13 mouse cellular contexts compared by ENCODE assay signal in the genomic region with DNA sequence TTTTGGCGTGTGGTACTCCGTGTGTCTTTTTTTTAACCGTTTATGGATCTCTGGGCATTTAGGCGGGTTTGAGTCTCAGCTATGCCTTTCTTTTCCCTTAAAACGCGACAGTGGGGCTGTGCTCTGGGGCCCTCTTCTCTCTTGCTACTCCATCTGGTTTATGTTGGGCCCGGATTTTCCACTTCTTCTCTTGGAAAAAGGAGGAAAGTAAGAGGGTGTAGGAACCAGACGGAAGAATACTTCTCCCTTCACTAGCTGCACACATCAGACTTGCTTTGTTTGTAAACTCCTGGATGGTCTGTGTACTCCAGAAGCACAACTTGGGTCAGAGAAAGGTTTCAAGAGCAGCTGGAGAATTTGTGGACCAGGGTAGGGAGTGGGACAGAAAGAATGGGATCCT. TPM values are rescaled to one million over a fixed set of nuclear protein-coding genes. Genes with fewer than 3 reads are reported as not detected.
DNase-seq lines count a peak whose midpoint lies in the region; ATAC-seq lines count a peak whose summit lies in the region.
"Had no signal": no experiment of that assay in that cellular context is flagged by ENCODE, and none has a peak within 500 bp of the region (broad histone marks: within the 10 kb centered on the region; RNA-seq: fewer than 3 reads in every experiment).

No protein-coding gene starts in this region.

- peaks cover 33% of the 10 kb centered on the region for H3K4me1 ChIP-seq in heart, embryonic 10.5 days
- peaks cover 30% of the 10 kb centered on the region for H3K4me1 ChIP-seq in midbrain, embryonic 10.5 days
- H3K4me1 ChIP-seq in midbrain, embryonic 16.5 days (ENCODE audit: control insufficient read depth, insufficient read depth, low read length), result peaks cover 5% of the 10 kb centered on the region
- peaks cover 45% of the 10 kb centered on the region for H3K4me1 ChIP-seq in limb, embryonic 10.5 days

- no peak overlapping the region for H3K9ac ChIP-seq in midbrain, embryonic 16.5 days (ENCODE audit: low read depth, low read length)

- peaks cover 98% of the 10 kb centered on the region for H3K27me3 ChIP-seq in heart, embryonic 10.5 days (ENCODE audit: insufficient read depth, poor library complexity, severe bottlenecking)
- H3K27me3 ChIP-seq in midbrain, embryonic 10.5 days (ENCODE audit: low read depth, poor library complexity, severe bottlenecking), result peaks cover 100% of the 10 kb centered on the region
- peaks cover 72% of the 10 kb centered on the region for H3K27me3 ChIP-seq in midbrain, embryonic 16.5 days (ENCODE audit: control insufficient read depth, insufficient read depth, low read depth, low read length)
- peaks cover 100% of the 10 kb centered on the region for H3K27me3 ChIP-seq in limb, embryonic 10.5 days (ENCODE audit: low read depth, poor library complexity, severe bottlenecking)
- peaks cover 15% of the 10 kb centered on the region for H3K27me3 ChIP-seq in splenic B cell, adult 2 months (ENCODE audit: control insufficient read depth, insufficient read depth, low read length, poor library complexity, severe bottlenecking)

- no peaks in the 10 kb centered on the region for H3K9me3 ChIP-seq in heart, embryonic 10.5 days
- no peaks in the 10 kb centered on the region for H3K9me3 ChIP-seq in midbrain, embryonic 10.5 days (replicated peaks)
- H3K9me3 ChIP-seq in midbrain, embryonic 16.5 days (replicated peaks; ENCODE audit: control insufficient read depth, low read length, poor library complexity, severe bottlenecking), result no peaks in the 10 kb centered on the region
- no peaks in the 10 kb centered on the region for H3K9me3 ChIP-seq in limb, embryonic 10.5 days (replicated peaks)

- no peak overlapping the region for H3K4me2 ChIP-seq in midbrain, embryonic 16.5 days (ENCODE audit: low read length)

- no peak overlapping the region for H3K27ac ChIP-seq in heart, embryonic 10.5 days
- no peak overlapping the region for H3K27ac ChIP-seq in midbrain, embryonic 10.5 days (replicated peaks)
- H3K27ac ChIP-seq in midbrain, embryonic 16.5 days (ENCODE audit: low read length), result no peak overlapping the region
- H3K27ac ChIP-seq in limb, embryonic 10.5 days, result 0 out of 2 replicates have a peak overlapping the region, but pooled peaks have one; percentile 67
- H3K27ac ChIP-seq: left cerebral cortex, adult 2 months had no signal

- 3% methylated on average over 8 of the region's 8 CpGs for WGBS in heart, embryonic 10.5 days
- WGBS in midbrain, embryonic 10.5 days, result under 1% methylated on average over 8 of the region's 8 CpGs
- 0% methylated on average over 8 of the region's 8 CpGs for WGBS in midbrain, embryonic 16.5 days
- WGBS in limb, embryonic 10.5 days, result under 1% methylated on average over 8 of the region's 8 CpGs

- peak overlapping the region; percentile 58; the same call in 1 of the 2 replicates for H3K4me3 ChIP-seq in heart, embryonic 10.5 days
- no peak overlapping the region for H3K4me3 ChIP-seq in midbrain, embryonic 10.5 days
- no peak overlapping the region for H3K4me3 ChIP-seq in midbrain, embryonic 16.5 days (ENCODE audit: low read depth, low read length)
- H3K4me3 ChIP-seq in limb, embryonic 10.5 days, result peak overlapping the region; percentile 49
- H3K4me3 ChIP-seq: left cerebral cortex, adult 2 months had no signal

- no peak for ATAC-seq in midbrain, embryonic 16.5 days

- no peak for DNase-seq in heart, embryonic 10.5 days (ENCODE audit: low spot score)
- DNase-seq in heart, adult 8-10 months (ENCODE audit: low spot score), result no peak
- peak; percentile 29 for DNase-seq in midbrain, embryonic 10.5 days (ENCODE audit: low spot score)
- DNase-seq in limb, embryonic 10.5 days (ENCODE audit: low spot score), result peak; percentile 38
- peak; percentile 7 for DNase-seq in splenic B cell, adult 2 months (ENCODE audit: low read depth, low spot score)
- DNase-seq in thymus, postnatal 4 days, result no peak
- no peak for DNase-seq in right cerebral cortex, postnatal 4 days
- DNase-seq: cerebellum, postnatal 25 days; right cerebral cortex, adult 18-20 months had no signal

- H3K36me3 ChIP-seq in heart, embryonic 10.5 days, result no peaks in the 10 kb centered on the region
- no peaks in the 10 kb centered on the region for H3K36me3 ChIP-seq in midbrain, embryonic 10.5 days
- no peaks in the 10 kb centered on the region for H3K36me3 ChIP-seq in midbrain, embryonic 16.5 days (ENCODE audit: control insufficient read depth, insufficient read depth, low read length)
- H3K36me3 ChIP-seq in limb, embryonic 10.5 days, result no peaks in the 10 kb centered on the region
- no peaks in the 10 kb centered on the region for H3K36me3 ChIP-seq in splenic B cell, adult 2 months (ENCODE audit: control insufficient read depth, insufficient read depth, low read length, poor library complexity, severe bottlenecking)

RNA-seq across cellular contexts. Expression of a gene that starts 1.5 kb away (rescaled TPM):
- polyA plus RNA-seq in heart, embryonic 10.5 days (2016; fragmentation: Nextera tagmentation; extraction: Ambion mirVana), result 0.20 and 1.0 TPM in 2 replicates
- under 1 TPM in 1 of 4 experiments, not detected in 3; 0.17 TPM for total RNA-seq in heart, adult 8-10 months (2022)
- 0.05 TPM in 1 of 2 replicates, not detected in the other for polyA plus RNA-seq in midbrain, embryonic 10.5 days (2016; fragmentation: Nextera tagmentation; extraction: Ambion mirVana)
- 0.07 and 0.08 TPM in 2 replicates for polyA plus RNA-seq in midbrain, embryonic 16.5 days (2015; fragmentation: Nextera tagmentation; extraction: Ambion mirVana)
- polyA plus RNA-seq in limb, embryonic 10.5 days (2016; fragmentation: Nextera tagmentation; extraction: Ambion mirVana), result 3.9 and 6.3 TPM in 2 replicates
- total RNA-seq: left cerebral cortex, adult 2 months; MEL; monocyte, adult 5-6 weeks had no signal

Comparison
In these comparisons a context has a peak if more than half of its experiments do, and no peak if none do; other contexts are left out.
1. DNase-seq: peak in midbrain, embryonic 10.5 days (single experiment), limb, embryonic 10.5 days (single experiment) and splenic B cell, adult 2 months (single experiment); none in heart, embryonic 10.5 days (single experiment), heart, adult 8-10 months (single experiment), thymus, postnatal 4 days (single experiment) and right cerebral cortex, postnatal 4 days (single experiment).
2. H3K4me3 ChIP-seq: peak in heart, embryonic 10.5 days (single experiment) and limb, embryonic 10.5 days (single experiment); none in midbrain, embryonic 10.5 days (single experiment) and midbrain, embryonic 16.5 days (single experiment).